Mouse (Mus musculus): ENCODE data around the gene Gm7978. TPM values are rescaled to one million over a fixed set of nuclear protein-coding genes. Genes with fewer than 3 reads are reported as not detected.
"Not testable (repeated sequence)": the region's sequence is repeated elsewhere in the genome, so short reads cannot be mapped to it uniquely, and the experiment has no call there.

Gm7978 gene
- total RNA-seq (2014; rRNA removed) = not detected in 2 replicates
- not detected in 2 replicates for polyA plus RNA-seq (2015; fragmentation: Nextera tagmentation; extraction: Ambion mirVana)

- H3K4me1 ChIP-seq (ENCODE audit: insufficient read depth, low read length); H3K9me3 ChIP-seq (ENCODE audit: low read length); ATAC-seq (ENCODE audit: low FRiP score); DNase-seq (ENCODE audit: low spot score); H3K4me2 ChIP-seq (ENCODE audit: low read depth, low read length, poor library complexity, severe bottlenecking); H3K27me3 ChIP-seq (ENCODE audit: insufficient read depth, low read length); H3K4me3 ChIP-seq (ENCODE audit: low read depth, low read length); H3K36me3 ChIP-seq (ENCODE audit: insufficient read depth, low read length); H3K27ac ChIP-seq (ENCODE audit: low read depth, low read length); H3K9ac ChIP-seq (replicated peaks; ENCODE audit: low read length, poor library complexity, severe bottlenecking): not testable (repeated sequence)
- WGBS = no CpG with 5 or more reads among the region's 1 CpGs
These were observed at the start of gene Gm7978 for GRCm38 (mm10) chr5:95736073-95736472. Gene Gm7978, minus strand, starts transcription at chr5:95736173.

- ATAC-seq (ENCODE audit: low FRiP score); H3K36me3 ChIP-seq (ENCODE audit: insufficient read depth, low read length); H3K4me3 ChIP-seq (ENCODE audit: low read depth, low read length); H3K27ac ChIP-seq (ENCODE audit: low read depth, low read length); DNase-seq (ENCODE audit: low spot score); H3K4me1 ChIP-seq (ENCODE audit: insufficient read depth, low read length); H3K27me3 ChIP-seq (ENCODE audit: insufficient read depth, low read length); H3K9ac ChIP-seq (replicated peaks; ENCODE audit: low read length, poor library complexity, severe bottlenecking); H3K9me3 ChIP-seq (ENCODE audit: low read length); H3K4me2 ChIP-seq (ENCODE audit: low read depth, low read length, poor library complexity, severe bottlenecking): not testable (repeated sequence)
- no CpG with 5 or more reads among the region's 2 CpGs for WGBS
These were observed 39.7 kb upstream of the Gm7978 start, which contains the start of gene E330014E10Rik for GRCm38 (mm10) chr5:95775690-95776089. Gene E330014E10Rik, plus strand, starts transcription at chr5:95775990.

GRCm38 (mm10) chr5:95741714-95742113 lies 5.7 kb upstream of the Gm7978 start, which contains the start of gene Gm7982:
Gene Gm7982, plus strand, starts transcription at chr5:95742014.
- no CpG with 5 or more reads among the region's 3 CpGs for WGBS
- not testable (repeated sequence) for ATAC-seq (ENCODE audit: low FRiP score); H3K27me3 ChIP-seq (ENCODE audit: insufficient read depth, low read length); H3K27ac ChIP-seq (ENCODE audit: low read depth, low read length); H3K4me1 ChIP-seq (ENCODE audit: insufficient read depth, low read length); H3K4me2 ChIP-seq (ENCODE audit: low read depth, low read length, poor library complexity, severe bottlenecking); DNase-seq (ENCODE audit: low spot score); H3K36me3 ChIP-seq (ENCODE audit: insufficient read depth, low read length); H3K9me3 ChIP-seq (ENCODE audit: low read length); H3K9ac ChIP-seq (replicated peaks; ENCODE audit: low read length, poor library complexity, severe bottlenecking); H3K4me3 ChIP-seq (ENCODE audit: low read depth, low read length)

Other genes with a start within 250 kb of the Gm7978 start
- not detected in 2 replicates for gene Gm3286, start 225.4 kb downstream of the Gm7978 start, total RNA-seq (2014; rRNA removed)
- not detected in 2 replicates for gene Gm3286, start 225.4 kb downstream of the Gm7978 start, polyA plus RNA-seq (2015; fragmentation: Nextera tagmentation; extraction: Ambion mirVana)
- not detected in 2 replicates for gene Gm7971, start 141.3 kb downstream of the Gm7978 start, total RNA-seq (2014; rRNA removed)
- not detected in 2 replicates for gene Gm7971, start 141.3 kb downstream of the Gm7978 start, polyA plus RNA-seq (2015; fragmentation: Nextera tagmentation; extraction: Ambion mirVana)
- not detected in 2 replicates for gene Gm7982, start 5.8 kb upstream of the Gm7978 start, total RNA-seq (2014; rRNA removed)
- not detected in 2 replicates for gene Gm7982, start 5.8 kb upstream of the Gm7978 start, polyA plus RNA-seq (2015; fragmentation: Nextera tagmentation; extraction: Ambion mirVana)
- not detected in 2 replicates for gene E330014E10Rik, start 39.8 kb upstream of the Gm7978 start, total RNA-seq (2014; rRNA removed)
- not detected in 2 replicates for gene E330014E10Rik, start 39.8 kb upstream of the Gm7978 start, polyA plus RNA-seq (2015; fragmentation: Nextera tagmentation; extraction: Ambion mirVana)
- 0.33 and 0.61 TPM in 2 replicates for gene Cxcl13, start 220.8 kb upstream of the Gm7978 start, total RNA-seq (2014; rRNA removed)
- 1.3 and 1.9 TPM in 2 replicates for gene Cxcl13, start 220.8 kb upstream of the Gm7978 start, polyA plus RNA-seq (2015; fragmentation: Nextera tagmentation; extraction: Ambion mirVana)